Mouse (Mus musculus): ENCODE data around the gene Aptx. TPM values are rescaled to one million over a fixed set of nuclear protein-coding genes. Genes with fewer than 3 reads are reported as not detected.

Aptx gene
- polyA plus RNA-seq, 1 experiment from 2014 or later = 45.8 TPM

- Histone ChIP-seq H3K4me3 (ENCODE audit: low read depth, low read length) (no peak overlapping the region), H3K27ac (ENCODE audit: low read depth, low read length) (no peak overlapping the region), H3K27me3 (ENCODE audit: control insufficient read depth, insufficient read depth, low read length) (no peaks in the 10 kb centered on the region), H3K36me3 (ENCODE audit: control insufficient read depth, insufficient read depth, low read length) (no peaks in the 10 kb centered on the region), H3K4me1 (ENCODE audit: control insufficient read depth, insufficient read depth, low read length) (no peaks in the 10 kb centered on the region), H3K4me2 (no peak overlapping the region), H3K9ac (ENCODE audit: low read length) (no peak overlapping the region), H3K9me3 (ENCODE audit: control insufficient read depth, low read length) (no peaks in the 10 kb centered on the region)
- ATAC-seq (ENCODE audit: low FRiP score) = no peak
- DNase-seq (ENCODE audit: low spot score, missing footprints) = no peak
- 85% methylated on average over 4 of the region's 4 CpGs for WGBS
Observed at GRCm38 (mm10) chr4:40640991-40641390, 62.0 kb downstream of the Aptx start.

MicroRNAs within 50 kb of the gene (microRNA counts, 519-probe panel; counts per million panel counts)
- not detected for microRNA mmu-miR-207

Small RNA genes lying within 50 kb of the gene (microRNA-seq; reads per million reads assigned to microRNA genes)
- not detected for gene Mir207

Other genes starting within 250 kb of the Aptx start
- gene Tmem215, start 231.0 kb downstream of the Aptx start, polyA plus RNA-seq (2014; fragmentation: Nextera tagmentation; extraction: Ambion mirVana) = 0.20 and 0.57 TPM in 2 replicates
- gene Dnaja1, start 19.0 kb upstream of the Aptx start, polyA plus RNA-seq (2014; fragmentation: Nextera tagmentation; extraction: Ambion mirVana) = 710 and 762 TPM in 2 replicates
- gene Smu1, start 54.7 kb upstream of the Aptx start, polyA plus RNA-seq (2014; fragmentation: Nextera tagmentation; extraction: Ambion mirVana) = 192 and 194 TPM in 2 replicates
- gene B4galt1, start 150.8 kb upstream of the Aptx start, polyA plus RNA-seq (2014; fragmentation: Nextera tagmentation; extraction: Ambion mirVana) = 13.8 and 14.9 TPM in 2 replicates
- gene Spink4, start 216.9 kb upstream of the Aptx start, polyA plus RNA-seq (2014; fragmentation: Nextera tagmentation; extraction: Ambion mirVana) = not detected in 2 replicates
- 233 and 247 TPM in 2 replicates for gene Bag1, start 245.1 kb upstream of the Aptx start, polyA plus RNA-seq (2014; fragmentation: Nextera tagmentation; extraction: Ambion mirVana)
- gene Chmp5, start 245.2 kb upstream of the Aptx start, polyA plus RNA-seq (2014; fragmentation: Nextera tagmentation; extraction: Ambion mirVana) = 159 and 169 TPM in 2 replicates

Data from midbrain, embryonic 11.5 days (tissue).